ENCODE assay signal across 8 mouse cellular contexts in genomic region chr15:28154822-28155501, GRCm38 (mm10). TPM values are rescaled to one million over a fixed set of nuclear protein-coding genes. Genes with fewer than 3 reads are reported as not detected.
DNase-seq lines count a peak whose midpoint lies in the region; ATAC-seq lines count a peak whose summit lies in the region.

No protein-coding gene starts in this region.

- no peaks in the 10 kb centered on the region for H3K36me3 ChIP-seq in forebrain, embryonic 13.5 days (ENCODE audit: poor library complexity, severe bottlenecking)
- no peaks in the 10 kb centered on the region for H3K36me3 ChIP-seq in hindbrain, embryonic 15.5 days
- no peaks in the 10 kb centered on the region for H3K36me3 ChIP-seq in midbrain, embryonic 13.5 days

- H3K9ac ChIP-seq in forebrain, embryonic 13.5 days, result peak overlapping the region; percentile 52
- peak overlapping the region; percentile 34; the same call in 1 of the 2 replicates for H3K9ac ChIP-seq in hindbrain, embryonic 15.5 days
- H3K9ac ChIP-seq in midbrain, embryonic 13.5 days (replicated peaks), result peak overlapping the region; percentile 56; the same call in 1 of the 2 replicates

- peak overlapping the region; percentile 38 for H3K4me3 ChIP-seq in forebrain, embryonic 13.5 days
- peak overlapping the region; percentile 39 for H3K4me3 ChIP-seq in hindbrain, embryonic 15.5 days
- H3K4me3 ChIP-seq in midbrain, embryonic 13.5 days (replicated peaks), result peak overlapping the region; percentile 41

- peak; percentile 50 for DNase-seq in ES-CJ7 (ENCODE audit: low read depth, low spot score)
- peak; percentile 43 for DNase-seq in brain, embryonic 18.5 days (ENCODE audit: low read depth, low spot score)
- peak; percentile 22 to 55 for DNase-seq in left cerebral cortex, postnatal 10 days (ENCODE audit: extremely low spot score in 1 of 2, low spot score in 2 of 2)
- peak; percentile 12 for DNase-seq in testis, postnatal 14 days (ENCODE audit: low spot score)
- no peak for DNase-seq in spleen, postnatal 14 days (ENCODE audit: low spot score in 2 of 2)

- WGBS in forebrain, embryonic 13.5 days, result 3% methylated on average over 26 of the region's 27 CpGs
- 6% methylated on average over 27 of the region's 27 CpGs for WGBS in hindbrain, embryonic 15.5 days
- WGBS in midbrain, embryonic 13.5 days, result 4% methylated on average over 26 of the region's 27 CpGs

- H3K4me1 ChIP-seq in forebrain, embryonic 13.5 days, result peaks cover 20% of the 10 kb centered on the region; the same call in 1 of the 2 replicates
- H3K4me1 ChIP-seq in hindbrain, embryonic 15.5 days (replicated peaks), result peaks cover 22% of the 10 kb centered on the region
- H3K4me1 ChIP-seq in midbrain, embryonic 13.5 days (replicated peaks), result peaks cover 27% of the 10 kb centered on the region

- no peaks in the 10 kb centered on the region for H3K9me3 ChIP-seq in forebrain, embryonic 13.5 days (replicated peaks)
- no peaks in the 10 kb centered on the region for H3K9me3 ChIP-seq in hindbrain, embryonic 15.5 days
- H3K9me3 ChIP-seq in midbrain, embryonic 13.5 days, result no peaks in the 10 kb centered on the region

- intact Hi-C loops in left cerebral cortex, postnatal 10 days (cut with DNase I), result loop anchor here (5.0 kb wide), 2 partner anchors 128 to 233 kb away; partner anchors contain the start of gene Trio

- H3K27ac ChIP-seq in forebrain, embryonic 13.5 days, result no peak overlapping the region
- no peak overlapping the region for H3K27ac ChIP-seq in hindbrain, embryonic 15.5 days (replicated peaks)
- H3K27ac ChIP-seq in midbrain, embryonic 13.5 days, result no peak overlapping the region

- peak; percentile 90 for ATAC-seq in forebrain, embryonic 13.5 days
- peak; percentile 90 for ATAC-seq in hindbrain, embryonic 15.5 days (ENCODE audit: low FRiP score, low read depth)
- peak; percentile 95 for ATAC-seq in midbrain, embryonic 13.5 days

- peaks cover 9% of the 10 kb centered on the region; the same call in 1 of the 2 replicates for H3K27me3 ChIP-seq in forebrain, embryonic 13.5 days
- H3K27me3 ChIP-seq in hindbrain, embryonic 15.5 days, result no peaks in the 10 kb centered on the region
- H3K27me3 ChIP-seq in midbrain, embryonic 13.5 days, result peaks cover 5% of the 10 kb centered on the region

- peak overlapping the region; percentile 72 for H3K4me2 ChIP-seq in forebrain, embryonic 13.5 days
- H3K4me2 ChIP-seq in hindbrain, embryonic 15.5 days, result peak overlapping the region; percentile 88
- peak overlapping the region; percentile 68 for H3K4me2 ChIP-seq in midbrain, embryonic 13.5 days (replicated peaks)

RNA-seq across cellular contexts. Expression of gene Dnah5, which starts 48.6 kb away (rescaled TPM):
- polyA plus RNA-seq in forebrain, embryonic 13.5 days (2015; fragmentation: Nextera tagmentation; extraction: Ambion mirVana), result 0.08 and 0.10 TPM in 2 replicates
- 0.14 TPM in 2 replicates for polyA plus RNA-seq in hindbrain, embryonic 15.5 days (2015; fragmentation: Nextera tagmentation; extraction: Ambion mirVana)
- 1 to 10 TPM; 4.3 to 5.4 TPM for total RNA-seq in left cerebral cortex, postnatal 10 days (2021)
- 0.24 and 0.26 TPM in 2 replicates for polyA plus RNA-seq in midbrain, embryonic 13.5 days (2015; fragmentation: Nextera tagmentation; extraction: Ambion mirVana)

Comparison
In these comparisons a context has a peak if more than half of its experiments do, and no peak if none do; other contexts are left out.
1. DNase-seq: peak in ES-CJ7 (single experiment), brain, embryonic 18.5 days (single experiment), left cerebral cortex, postnatal 10 days (2 of 2) and testis, postnatal 14 days (single experiment); none in spleen, postnatal 14 days (0 of 2).
2. Peak in every context shown above with its lines, with median percentiles within 50 percentile points of each other: ATAC-seq, H3K4me2 ChIP-seq, H3K4me3 ChIP-seq and H3K9ac ChIP-seq.